Mouse (Mus musculus) cerebellum, adult 8-10 months (tissue): ENCODE measurements around the gene Tbx1.

Experiments
- DNase-seq: peaks from one replicate; pipeline ENCODE4 v3.0.0; 2022

The Tbx1 gene

GRCm38 (mm10) chr16:18586906-18587546 is 3.4 kb downstream of the Tbx1 start:
- no peak for DNase-seq

- no peak for DNase-seq
These were observed 4.2 kb downstream of the Tbx1 start for GRCm38 (mm10) chr16:18586076-18586905.

DNA sequence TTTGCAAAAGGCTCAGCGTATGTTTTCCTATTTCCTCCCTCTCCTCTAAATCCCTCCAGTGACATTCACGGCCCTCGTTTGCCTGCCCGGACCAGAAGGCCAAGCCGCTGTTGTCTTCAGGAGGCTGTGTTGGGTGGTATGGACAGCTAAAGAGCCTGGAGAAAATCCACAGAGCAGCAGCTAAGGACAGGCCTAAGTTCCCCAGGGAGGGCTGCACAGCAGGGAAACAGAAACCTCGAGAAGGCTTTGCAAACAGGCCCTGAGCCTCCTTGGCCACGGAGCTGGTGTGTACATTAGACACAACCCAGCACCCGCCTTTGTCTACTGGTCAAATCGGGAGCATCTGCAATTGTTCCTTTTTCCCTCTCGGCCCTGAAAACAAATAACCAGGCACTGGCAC is 4.8 kb downstream of the Tbx1 start:
- DNase-seq = no peak

GRCm38 (mm10) chr16:18584901-18585510 is 5.5 kb downstream of the Tbx1 start:
- DNase-seq = no peak

DNA sequence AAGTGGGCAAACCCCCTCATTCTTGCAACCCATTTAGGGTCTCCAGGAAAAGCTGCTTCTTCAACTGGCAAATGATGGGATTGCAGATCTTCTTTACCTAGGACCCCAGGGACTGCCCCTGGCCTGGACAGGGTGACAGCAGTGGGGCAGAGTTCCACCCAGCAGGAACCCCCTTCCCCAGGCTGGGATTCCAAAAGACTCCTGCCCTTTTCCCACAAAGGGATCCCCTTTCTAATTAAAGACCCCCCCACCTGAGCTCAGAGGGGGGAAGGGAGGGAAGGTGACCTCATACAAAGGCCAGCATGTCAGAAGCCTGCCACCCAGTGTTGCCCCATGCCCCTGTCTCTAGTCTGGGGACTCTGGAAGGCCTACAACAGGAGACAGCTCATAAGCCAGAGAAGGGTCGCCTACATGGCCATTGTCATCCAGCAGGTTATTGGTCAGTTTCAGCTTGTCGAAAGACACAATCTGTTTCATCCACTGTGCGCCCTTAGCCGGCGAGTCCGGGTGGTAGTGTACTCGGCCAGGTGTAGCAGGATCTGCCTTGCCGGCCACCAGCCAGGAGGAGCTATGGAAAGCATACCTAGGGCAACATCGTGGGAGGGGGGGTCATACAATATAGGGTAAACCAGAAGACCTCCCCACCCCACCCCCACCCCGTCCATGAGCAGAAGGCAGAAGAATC is 6.7 kb downstream of the Tbx1 start:
- no peak for DNase-seq

DNA sequence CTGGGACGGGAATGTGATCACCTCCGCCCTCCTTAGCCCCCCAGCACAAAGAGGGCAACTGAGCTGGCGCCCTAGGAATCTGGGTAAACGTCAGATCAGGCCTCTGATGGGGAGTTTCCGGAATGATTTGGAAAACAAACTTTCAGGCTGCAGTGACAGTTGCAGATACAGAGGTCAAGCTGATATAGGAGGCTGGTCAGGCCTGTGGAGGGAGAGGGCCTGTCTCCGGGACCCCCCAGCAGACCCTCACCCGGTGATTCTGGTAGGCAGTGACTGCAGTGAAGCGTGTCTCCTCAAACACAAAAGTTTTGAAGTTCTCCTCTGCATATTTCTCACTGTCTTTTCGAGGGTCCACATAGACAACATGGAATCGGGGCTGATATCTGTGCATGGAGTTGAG is 7.3 kb downstream of the Tbx1 start:
- DNase-seq = no peak

- no peak for DNase-seq
These were observed 7.9 kb downstream of the Tbx1 start for GRCm38 (mm10) chr16:18582426-18583148.

DNA sequence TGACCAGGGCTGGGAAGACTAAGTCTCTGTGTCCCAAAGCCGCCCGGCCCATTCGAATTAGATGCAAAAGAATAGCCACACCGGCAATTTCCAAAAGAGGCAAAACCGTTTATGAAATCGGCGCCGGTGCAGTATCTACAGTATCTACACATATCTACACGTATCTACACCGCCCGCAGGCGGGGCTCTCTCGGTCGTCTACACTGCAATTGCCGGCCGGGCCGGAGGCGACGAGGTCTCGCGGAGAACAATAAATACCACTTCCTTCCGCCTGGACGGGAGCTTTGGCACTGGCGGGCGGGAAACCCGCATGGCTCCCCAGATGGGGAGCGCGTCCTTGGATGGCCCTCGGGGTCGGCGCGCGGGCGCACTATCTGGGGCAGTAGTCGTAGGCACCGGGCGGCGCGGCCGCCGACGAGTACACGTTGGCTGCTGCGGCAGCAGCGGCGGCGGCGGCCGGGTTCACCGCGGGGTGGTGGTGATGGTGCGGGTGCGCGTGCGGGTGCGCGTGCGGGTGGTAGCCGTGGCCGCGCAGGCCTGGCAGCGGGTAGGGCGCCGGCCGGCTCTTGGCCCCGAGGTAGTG is 8.8 kb downstream of the Tbx1 start:
- no peak for DNase-seq

GRCm38 (mm10) chr16:18581050-18581622 is 9.3 kb downstream of the Tbx1 start:
- no peak for DNase-seq

GRCm38 (mm10) chr16:18580389-18580788 is 10.1 kb downstream of the Tbx1 start:
- DNase-seq = no peak

DNA sequence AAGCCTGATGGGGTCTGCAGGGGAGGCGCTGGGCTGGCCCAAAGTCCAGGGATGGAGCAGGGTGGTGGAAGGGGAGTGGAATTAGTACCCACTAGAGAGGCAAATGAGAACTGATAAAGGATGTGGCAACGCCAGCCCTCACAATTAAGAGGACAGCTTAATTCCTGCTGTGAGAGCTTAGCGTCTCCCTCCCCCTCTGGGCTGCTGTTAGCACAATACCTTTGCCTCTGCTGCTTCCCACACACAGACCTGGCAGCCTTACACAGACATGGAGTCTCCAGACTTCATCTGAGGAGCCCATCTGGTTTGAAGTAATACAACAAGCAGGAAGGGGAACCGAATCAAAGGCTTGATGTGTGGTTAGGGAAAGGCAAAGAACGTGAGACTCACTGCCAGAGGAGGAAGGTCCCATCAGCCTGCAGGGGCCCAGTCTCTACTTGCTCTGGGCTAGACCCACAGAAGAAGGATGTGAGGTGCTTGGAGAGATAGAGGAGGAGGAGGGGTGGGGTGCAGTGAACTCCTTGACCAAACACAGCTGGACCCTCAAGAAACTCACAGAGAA is 12.8 kb downstream of the Tbx1 start:
- no peak for DNase-seq

- no peak for DNase-seq
These were observed 13.4 kb downstream of the Tbx1 start for GRCm38 (mm10) chr16:18577071-18577470.

GRCm38 (mm10) chr16:18574196-18574595 is 16.3 kb downstream of the Tbx1 start:
- no peak for DNase-seq

DNA sequence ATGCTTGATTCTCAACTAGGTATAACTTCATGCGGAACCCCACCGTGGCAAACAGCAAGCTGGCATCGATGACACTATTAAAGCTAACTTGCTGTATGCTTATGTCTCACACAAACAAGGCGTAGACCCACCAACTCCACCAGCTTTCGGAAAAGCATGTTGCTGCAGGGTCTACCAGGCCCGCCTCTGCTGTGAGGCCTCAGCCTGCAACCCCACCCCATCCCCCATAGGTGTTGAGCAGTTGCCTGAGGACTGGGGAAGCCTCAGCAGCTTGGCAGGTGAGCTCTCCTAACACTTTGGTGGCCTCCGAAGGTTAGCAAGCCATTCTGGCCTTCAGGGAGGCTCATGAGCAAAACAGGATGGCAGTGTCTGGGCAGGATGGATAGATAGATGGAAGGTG is 21.9 kb downstream of the Tbx1 start:
- no peak for DNase-seq

DNA sequence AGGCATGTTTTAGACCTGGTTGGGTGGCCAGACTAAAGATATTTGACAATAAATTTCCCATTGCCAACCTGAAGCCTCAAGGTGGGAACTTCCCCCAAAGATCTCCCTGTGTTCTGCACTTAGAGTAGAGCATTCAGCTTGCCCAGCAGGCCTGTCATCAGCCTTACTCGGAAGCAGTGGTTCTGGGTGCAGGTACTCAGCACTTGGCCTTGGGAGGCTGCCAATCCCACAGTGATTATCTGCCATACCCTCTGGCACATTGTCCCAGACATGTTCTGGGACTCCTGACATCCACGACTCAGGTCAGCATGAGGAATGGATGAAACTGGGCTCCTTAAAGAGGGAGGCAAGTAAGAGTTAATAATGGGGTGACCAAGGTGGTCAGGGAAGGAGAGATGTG is 26.0 kb downstream of the Tbx1 start:
- no peak for DNase-seq

- no peak for DNase-seq
These were observed 34.0 kb downstream of the Tbx1 start for GRCm38 (mm10) chr16:18556461-18556860.

GRCm38 (mm10) chr16:18555235-18555935 is 35.1 kb downstream of the Tbx1 start:
- DNase-seq = no peak

GRCm38 (mm10) chr16:18554721-18555120 is 35.8 kb downstream of the Tbx1 start:
- no peak for DNase-seq

GRCm38 (mm10) chr16:18552106-18552710 is 38.3 kb downstream of the Tbx1 start:
- DNase-seq = no peak

GRCm38 (mm10) chr16:18551604-18552003 is 38.9 kb downstream of the Tbx1 start:
- DNase-seq = no peak

- DNase-seq = no peak
These were observed 42.6 kb downstream of the Tbx1 start for GRCm38 (mm10) chr16:18547891-18548290.
